Mouse (Mus musculus) forebrain, postnatal 0 days (tissue): Measurements from ENCODE around the gene Mms19. TPM values are rescaled to one million over a fixed set of nuclear protein-coding genes. Genes with fewer than 3 reads are reported as not detected.

ENCODE experiments used
- ATAC-seq: fragments of 200-750 bp; cut with Nextera tagmentation; 2 replicates; pipeline ENCODE4 v1.8.0; 2017; ENCODE audit warnings: mild to moderate bottlenecking, moderate library complexity
- DNase-seq: peaks from one replicate; pipeline ENCODE4 v3.0.0-alpha.2; 2015
- H3K27ac ChIP-seq: fragments of 300-500 bp; sonication (generic); 2 replicates; pipeline ENCODE4 v1.5.1; 2014; ENCODE audit warnings: low read depth, mild to moderate bottlenecking, antibody characterized with exemption, low read length, moderate library complexity, mixed read lengths
- H3K27me3 ChIP-seq: fragments of 300-500 bp; sonication (generic); 2 replicates; pipeline ENCODE4 v1.6.1; 2014; ENCODE audit warnings: mild to moderate bottlenecking, low read length, mixed read lengths; ENCODE audit not compliant: insufficient read depth
- H3K36me3 ChIP-seq: fragments of 300-500 bp; sonication (generic); 2 replicates; pipeline ENCODE4 v1.6.1; 2014; ENCODE audit warnings: mild to moderate bottlenecking, moderate library complexity; ENCODE audit not compliant: insufficient read depth
- H3K4me1 ChIP-seq: fragments of 300-500 bp; sonication (generic); 2 replicates; pipeline ENCODE4 v1.6.1; 2014; ENCODE audit warnings: antibody characterized with exemption; ENCODE audit not compliant: insufficient read depth
- H3K4me2 ChIP-seq: fragments of 300-500 bp; sonication (generic); 2 replicates; pipeline ENCODE4 v1.6.1; 2014; ENCODE audit warnings: low read depth, mild to moderate bottlenecking, moderate library complexity
- H3K4me3 ChIP-seq: fragments of 300-500 bp; sonication (generic); 2 replicates; pipeline ENCODE4 v1.5.1; 2014; ENCODE audit warnings: low read depth, low read length, mixed read lengths
- H3K9ac ChIP-seq: fragments of 300-500 bp; sonication (generic); 2 replicates; pipeline ENCODE4 v1.6.1; 2014; ENCODE audit warnings: mild to moderate bottlenecking
- H3K9me3 ChIP-seq: fragments of 300-500 bp; sonication (generic); 2 replicates; pipeline ENCODE4 v1.6.1; 2016; ENCODE audit warnings: low read length
- CTCF ChIP-seq: sonication (generic); IDR thresholded peaks from 2 replicates; pipeline ENCODE4 v1.5.1; 2016; ENCODE audit warnings: antibody characterized with exemption, control low read depth, low read depth
- WGBS: fragments of 180-500 bp; shearing (Covaris S2); extraction: QIAGEN DNeasy Blood & Tissue Kit; methylation state at CpG from one replicate; pipeline ENCODE4 v1.1.7; 2014; 5-methylcytosine and 5-hydroxymethylcytosine counted together
- polyA plus RNA-seq: library from polyadenylated mRNA; unstranded; fragments of >200 nt; fragmentation: Nextera tagmentation; extraction: Ambion mirVana; gene quantifications from 2 replicates; pipeline ENCODE4 v1.2.1, GENCODE M21; 2015
- total RNA-seq: library from RNA; depleted of rRNA; stranded (reverse); fragments of >200 nt; gene quantifications from 2 replicates; pipeline ENCODE4 v1.2.3, GENCODE M21; 2014

Gene Mms19
- total and polyA plus RNA-seq, 2 experiments from 2014 or later, result 25.8 to 66.5 TPM

DNA sequence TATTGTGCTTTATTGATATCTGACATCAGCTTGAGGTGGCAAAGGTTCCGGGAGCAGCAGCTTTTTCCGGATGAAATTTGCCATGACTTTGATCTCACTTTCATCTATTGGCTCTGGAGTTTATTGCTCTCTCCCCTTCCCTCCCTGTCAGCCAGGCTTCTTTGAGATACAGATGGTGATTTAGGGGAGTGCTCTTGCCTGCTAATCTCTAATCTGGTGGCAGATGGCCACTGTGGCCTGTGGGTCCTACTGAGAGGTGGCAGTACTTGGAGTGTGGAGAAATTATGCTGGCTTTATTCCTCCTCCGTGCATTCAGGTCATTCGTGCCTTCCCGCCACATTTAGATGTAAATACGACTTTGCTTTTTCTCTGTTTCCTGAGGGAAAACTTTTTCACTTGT lies 46.8 kb downstream of the Mms19 start:
- Histone ChIP-seq H3K9ac (peak overlapping the region; percentile 71), H3K36me3 (peaks cover 20% of the 10 kb centered on the region), H3K9me3 (no peaks in the 10 kb centered on the region), H3K4me3 (peak overlapping the region; percentile 77), H3K27ac (no peak overlapping the region), H3K4me2 (peak overlapping the region; percentile 60), H3K27me3 (no peaks in the 10 kb centered on the region), H3K4me1 (peaks cover 10% of the 10 kb centered on the region; the same call in 1 of the 2 replicates)
- ATAC-seq (no peak), DNase-seq (no peak)
- no peak for TF ChIP-seq CTCF
- WGBS, result 30% methylated on average over 6 of the region's 6 CpGs

DNA sequence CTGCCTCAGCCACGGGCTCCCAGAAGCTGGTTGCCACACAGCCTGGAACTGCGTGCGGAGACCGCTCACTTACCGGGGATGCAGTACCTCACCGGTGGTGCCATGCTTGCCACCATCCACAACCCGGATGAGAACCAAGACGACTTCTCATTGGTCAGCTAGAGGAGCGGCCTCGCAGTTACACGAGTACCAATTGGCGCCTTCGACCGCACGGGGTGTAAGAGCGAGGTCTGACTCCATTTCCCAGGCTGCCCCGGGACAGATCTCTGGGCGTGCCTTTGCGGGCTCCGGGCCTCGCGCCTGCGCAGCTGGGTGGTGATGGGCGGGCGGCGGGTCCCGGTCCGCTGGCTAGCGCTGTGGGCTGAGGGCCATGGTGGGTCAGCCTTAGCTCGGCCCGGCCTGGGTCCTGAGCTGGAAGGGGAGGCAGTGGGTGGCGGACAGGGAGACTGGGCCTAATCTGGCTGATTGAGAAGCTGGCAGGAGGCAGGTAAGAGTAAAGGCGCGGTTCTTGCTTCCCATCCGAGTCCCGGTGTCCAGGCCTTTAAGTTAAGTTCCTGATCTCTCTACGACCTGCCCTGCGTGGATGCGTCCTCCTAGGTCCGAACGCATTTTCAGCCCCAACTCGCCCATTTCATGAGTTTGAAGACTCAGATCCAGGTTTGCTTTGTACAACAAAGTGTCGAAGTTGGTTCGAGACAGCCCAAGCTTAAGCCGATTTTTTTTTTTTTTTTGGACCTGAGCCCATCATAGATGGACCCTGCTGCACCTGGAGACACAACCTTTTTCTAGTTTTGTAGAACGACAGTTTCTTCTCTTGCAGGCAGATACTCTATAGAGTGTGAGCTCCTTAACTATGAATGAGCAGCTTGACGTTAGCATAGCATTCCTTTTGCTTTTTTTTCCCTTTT lies 47.5 kb downstream of the Mms19 start, which contains the start of the genes Exosc1 and Zdhhc16:
TSS of gene Exosc1 (minus strand) at position 245 of the 908 bp plus-strand sequence.
TSS of gene Zdhhc16 (plus strand) at position 302 of the 908 bp plus-strand sequence.
- Histone ChIP-seq H3K4me3 (peak within 1 kb of the TSS; percentile 77), H3K36me3 (peaks cover 19% of the 10 kb centered on the region), H3K27ac (peak within 1 kb of the TSS; percentile 82), H3K27me3 (no peaks in the 10 kb centered on the region), H3K4me1 (peaks cover 10% of the 10 kb centered on the region; the same call in 1 of the 2 replicates), H3K9ac (peak within 1 kb of the TSS; percentile 72), H3K9me3 (no peaks in the 10 kb centered on the region), H3K4me2 (peak within 1 kb of the TSS; percentile 84)
- DNase-seq (peak; percentile 99), ATAC-seq (peak; percentile 100)
- WGBS, result under 1% methylated on average over 47 of the region's 47 CpGs
- 0 out of 2 replicates have a peak, but pooled peaks have one; percentile 1 for TF ChIP-seq CTCF

DNA sequence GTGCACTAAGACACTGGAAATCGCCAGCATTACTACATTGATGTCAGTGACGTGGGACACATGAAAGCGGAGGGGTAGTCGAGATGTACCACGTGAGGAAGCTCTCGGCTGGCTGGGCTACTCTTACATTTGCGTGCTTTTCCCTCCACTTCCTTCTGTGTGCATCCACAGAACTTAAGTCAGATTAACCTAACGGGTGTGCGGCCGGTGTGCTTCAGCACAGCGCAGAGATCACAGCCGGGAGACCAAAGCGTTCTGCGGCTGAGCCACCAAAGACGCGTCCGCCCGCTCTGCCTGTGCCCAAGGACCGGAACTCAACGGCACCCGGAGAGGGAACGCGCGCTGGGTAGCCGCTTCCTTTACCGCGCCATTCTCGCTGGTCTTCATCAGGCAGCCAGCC lies 48.3 kb downstream of the Mms19 start:
- Histone ChIP-seq H3K4me3 (peak overlapping the region; percentile 77), H3K4me1 (peaks cover 10% of the 10 kb centered on the region; the same call in 1 of the 2 replicates), H3K36me3 (peaks cover 19% of the 10 kb centered on the region), H3K9me3 (no peaks in the 10 kb centered on the region), H3K4me2 (peak overlapping the region; percentile 84), H3K27ac (peak overlapping the region; percentile 82), H3K27me3 (no peaks in the 10 kb centered on the region), H3K9ac (peak overlapping the region; percentile 72)
- peak; percentile 21 for ATAC-seq
- no peak for TF ChIP-seq CTCF
- WGBS, result under 1% methylated on average over 28 of the region's 28 CpGs
- peak; percentile 62 for DNase-seq

DNA sequence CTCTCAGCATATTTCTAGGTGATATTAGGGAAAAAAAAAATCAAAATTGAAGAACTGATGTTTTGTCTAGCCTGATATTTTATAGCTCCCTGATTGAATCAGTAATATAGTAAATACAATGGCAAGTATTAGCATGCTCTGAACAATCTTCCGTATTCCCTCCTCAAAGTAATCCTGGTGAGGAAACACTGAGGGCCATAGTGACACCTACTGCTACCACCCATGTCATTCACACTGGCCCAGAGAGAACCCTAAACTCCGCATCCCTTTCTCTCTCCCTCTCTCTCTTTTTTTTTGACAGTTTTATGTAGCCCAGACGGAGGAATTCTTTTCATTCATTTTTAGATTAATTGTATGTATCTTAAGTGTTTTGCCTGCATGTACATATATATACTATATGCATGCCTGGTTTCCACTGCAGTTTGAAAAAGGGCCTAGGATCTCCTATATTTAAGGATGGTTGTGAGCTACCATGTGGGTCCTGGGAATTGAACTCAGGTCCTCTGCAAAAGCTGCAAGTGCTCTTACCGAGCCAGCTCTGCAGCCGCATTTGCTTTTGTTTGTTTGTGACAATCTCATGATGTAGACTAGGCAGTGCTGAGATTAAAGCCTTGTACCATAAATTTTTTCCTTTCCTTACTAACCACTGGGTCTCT lies 60.4 kb downstream of the Mms19 start:
- WGBS, result 80% methylated on average over 5 of the region's 5 CpGs
- Histone ChIP-seq H3K4me1 (no peaks in the 10 kb centered on the region), H3K36me3 (peaks cover 54% of the 10 kb centered on the region), H3K27ac (no peak overlapping the region), H3K9ac (no peak overlapping the region), H3K9me3 (no peaks in the 10 kb centered on the region), H3K4me2 (no peak overlapping the region), H3K27me3 (no peaks in the 10 kb centered on the region), H3K4me3 (no peak overlapping the region)
- ATAC-seq (no peak), DNase-seq (no peak)
- TF ChIP-seq CTCF, result no peak

DNA sequence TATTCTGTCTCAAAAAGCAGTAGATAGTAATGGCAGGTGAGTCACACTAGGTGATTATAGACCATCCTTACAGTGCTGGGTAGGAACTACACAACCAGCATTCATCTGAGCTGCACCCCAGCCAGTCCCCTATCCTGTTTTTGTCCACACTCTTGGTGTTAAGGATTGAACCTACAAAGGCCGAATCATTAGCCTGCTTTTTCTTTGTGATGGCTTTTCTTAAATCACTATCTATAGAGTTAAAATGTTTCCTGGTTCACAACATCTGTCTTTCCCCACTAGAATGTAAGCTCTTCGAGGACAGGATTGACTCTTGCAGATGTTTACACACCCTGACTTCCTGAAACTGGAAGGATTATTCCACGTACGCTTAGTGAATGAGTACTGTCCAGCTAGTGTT lies 61.5 kb downstream of the Mms19 start:
- Histone ChIP-seq H3K4me1 (peaks cover 1% of the 10 kb centered on the region; the same call in 1 of the 2 replicates), H3K4me3 (no peak overlapping the region), H3K36me3 (peaks cover 50% of the 10 kb centered on the region), H3K27ac (no peak overlapping the region), H3K9me3 (no peaks in the 10 kb centered on the region), H3K9ac (no peak overlapping the region), H3K27me3 (no peaks in the 10 kb centered on the region), H3K4me2 (no peak overlapping the region)
- WGBS, result 74% methylated on average over 4 of the region's 4 CpGs
- DNase-seq, result no peak
- TF ChIP-seq CTCF, result no peak
- ATAC-seq, result no peak

DNA sequence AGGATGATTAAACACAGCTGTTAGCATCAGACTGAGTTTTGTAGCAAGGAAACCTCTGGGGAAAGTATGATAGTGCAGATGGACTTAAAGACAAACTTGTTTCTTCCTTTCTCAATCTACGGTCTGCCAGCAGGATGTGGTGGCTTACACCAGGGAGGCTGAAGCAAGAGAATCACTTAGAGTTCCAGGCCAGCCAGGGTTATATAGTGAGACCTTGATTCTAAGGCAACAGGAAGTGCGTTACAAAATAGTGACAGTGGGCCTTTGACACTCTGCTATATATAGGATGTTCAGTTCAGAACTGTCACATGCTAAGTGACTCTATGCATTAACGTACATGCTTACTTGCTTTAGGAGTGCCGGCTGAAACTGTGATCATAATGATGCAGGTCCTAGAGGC lies 64.1 kb downstream of the Mms19 start:
- WGBS, result 94% methylated on average over 4 of the region's 4 CpGs
- Histone ChIP-seq H3K9ac (no peak overlapping the region), H3K27me3 (no peaks in the 10 kb centered on the region), H3K9me3 (no peaks in the 10 kb centered on the region), H3K4me2 (no peak overlapping the region), H3K27ac (no peak overlapping the region), H3K4me1 (peaks cover 19% of the 10 kb centered on the region), H3K4me3 (no peak overlapping the region), H3K36me3 (peaks cover 32% of the 10 kb centered on the region)
- no peak for TF ChIP-seq CTCF
- no peak for DNase-seq
- no peak for ATAC-seq
